In genomic region chr7:125969076-125969475, GRCm38 (mm10) we compare ENCODE assay signal across 17 mouse cellular contexts.
"Had no signal": no experiment of that assay in that cellular context is flagged by ENCODE, and none has a peak within 500 bp of the region (broad histone marks: within the 10 kb centered on the region; RNA-seq: fewer than 3 reads in every experiment).

No protein-coding gene starts in this region.

- DNase-seq: kidney, adult 2 months; kidney, postnatal 14 days; liver; lung, adult 2 months; lung, postnatal 36 days; retina, postnatal 1 day; right cerebral cortex, postnatal 4 days; thymus, adult 2 months; thymus, postnatal 25 days had no signal

- H3K36me3 ChIP-seq: kidney, embryonic 15.5 days; limb, embryonic 12.5 days; midbrain, embryonic 15.5 days; neural tube, embryonic 13.5 days; stomach, embryonic 15.5 days had no signal

- H3K9me3 ChIP-seq: kidney, embryonic 15.5 days; limb, embryonic 12.5 days; midbrain, embryonic 15.5 days; neural tube, embryonic 13.5 days; stomach, embryonic 15.5 days had no signal

- H3K27me3 ChIP-seq: kidney, embryonic 15.5 days; midbrain, embryonic 15.5 days; neural tube, embryonic 13.5 days; stomach, embryonic 15.5 days had no signal

- H3K4me3 ChIP-seq: kidney, embryonic 15.5 days; limb, embryonic 12.5 days; midbrain, embryonic 15.5 days; neural tube, embryonic 13.5 days; stomach, embryonic 15.5 days had no signal

- H3K27ac ChIP-seq: kidney, embryonic 15.5 days; limb, embryonic 12.5 days; liver, embryonic 14.5 days; midbrain, embryonic 15.5 days; neural tube, embryonic 13.5 days; stomach, embryonic 15.5 days had no signal

- ATAC-seq: intestine, embryonic 16.5 days; lung, postnatal 0 days; midbrain, embryonic 15.5 days had no signal
